Mouse (Mus musculus): Measurements from ENCODE around the gene Spout1. TPM values are rescaled to one million over a fixed set of nuclear protein-coding genes. Genes with fewer than 3 reads are reported as not detected.
"Not testable (repeated sequence)": the region's sequence is repeated elsewhere in the genome, so short reads cannot be mapped to it uniquely, and the experiment has no call there.

The Spout1 gene
- polyA plus RNA-seq, 1 experiment from 2014 or later, result 21.7 TPM

- Histone ChIP-seq H3K4me2 (replicated peaks; ENCODE audit: low read depth, low read length) (no peak overlapping the region), H3K4me3 (ENCODE audit: low read depth, low read length) (no peak overlapping the region), H3K27ac (ENCODE audit: low read length) (no peak overlapping the region), H3K36me3 (ENCODE audit: insufficient read depth, low read length) (0 out of 2 replicates have a peak, but pooled peaks cover 4% of the 10 kb centered on the region), H3K27me3 (replicated peaks; ENCODE audit: insufficient read depth, low read length) (no peaks in the 10 kb centered on the region), H3K9me3 (ENCODE audit: low read length) (no peaks in the 10 kb centered on the region), H3K4me1 (ENCODE audit: insufficient read depth, low read depth, low read length) (no peaks in the 10 kb centered on the region), H3K9ac (replicated peaks; ENCODE audit: low read depth) (no peak overlapping the region)
- TF ChIP-seq CTCF (IDR thresholded peaks at IDR 0.05) (no peak), EP300 (IDR thresholded peaks at IDR 0.05) (no peak)
- ATAC-seq, result no peak
- DNase-seq (ENCODE audit: low spot score), result no peak
- WGBS, result 72% methylated on average over 5 of the region's 6 CpGs
Observed at GRCm38 (mm10) chr2:30185276-30185675, 7.0 kb upstream of the Spout1 start.

GRCm38 (mm10) chr2:30183721-30184120 lies 5.5 kb upstream of the Spout1 start:
- H3K4me2 ChIP-seq (replicated peaks; ENCODE audit: low read depth, low read length), result no peak overlapping the region
- WGBS, result 68% methylated on average over 3 of the region's 3 CpGs

GRCm38 (mm10) chr2:30182424-30182823 lies 4.2 kb upstream of the Spout1 start:
- no peaks in the 10 kb centered on the region for H3K9me3 ChIP-seq (ENCODE audit: low read length)
- peaks cover 6% of the 10 kb centered on the region; the same call in 1 of the 2 replicates for H3K4me1 ChIP-seq (ENCODE audit: insufficient read depth, low read depth, low read length)
- no peaks in the 10 kb centered on the region for H3K36me3 ChIP-seq (ENCODE audit: insufficient read depth, low read length)
- no peak overlapping the region for H3K4me3 ChIP-seq (ENCODE audit: low read depth, low read length)
- 90% methylated on average over 2 of the region's 2 CpGs for WGBS
- no peak for ATAC-seq
- H3K4me2 ChIP-seq (replicated peaks; ENCODE audit: low read depth, low read length), result no peak overlapping the region
- DNase-seq (ENCODE audit: low spot score), result no peak
- TF ChIP-seq CTCF (IDR thresholded peaks at IDR 0.05) (no peak), EP300 (IDR thresholded peaks at IDR 0.05) (no peak)
- H3K9ac ChIP-seq (replicated peaks; ENCODE audit: low read depth), result no peak overlapping the region
- no peak overlapping the region for H3K27ac ChIP-seq (ENCODE audit: low read length)
- no peaks in the 10 kb centered on the region for H3K27me3 ChIP-seq (replicated peaks; ENCODE audit: insufficient read depth, low read length)

More at GRCm38 (mm10) chr2:30183721-30184120, 5.5 kb upstream of the Spout1 start:
- 0 out of 2 replicates have a peak, but pooled peaks cover 4% of the 10 kb centered on the region for H3K36me3 ChIP-seq (ENCODE audit: insufficient read depth, low read length)
- TF ChIP-seq CTCF (IDR thresholded peaks at IDR 0.05), result no peak
- no peak for TF ChIP-seq EP300 (IDR thresholded peaks at IDR 0.05)
- H3K4me1 ChIP-seq (ENCODE audit: insufficient read depth, low read depth, low read length), result no peaks in the 10 kb centered on the region
- H3K4me3 ChIP-seq (ENCODE audit: low read depth, low read length), result no peak overlapping the region
- H3K27ac ChIP-seq (ENCODE audit: low read length), result no peak overlapping the region
- no peak for ATAC-seq
- no peaks in the 10 kb centered on the region for H3K9me3 ChIP-seq (ENCODE audit: low read length)
- H3K27me3 ChIP-seq (replicated peaks; ENCODE audit: insufficient read depth, low read length), result no peaks in the 10 kb centered on the region
- no peak for DNase-seq (ENCODE audit: low spot score)
- no peak overlapping the region for H3K9ac ChIP-seq (replicated peaks; ENCODE audit: low read depth)

GRCm38 (mm10) chr2:30178711-30179110 lies 452 bp upstream of the Spout1 start:
- Histone ChIP-seq H3K4me2 (replicated peaks; ENCODE audit: low read depth, low read length) (peak overlapping the region; percentile 70; the same call in 1 of the 2 replicates), H3K4me3 (ENCODE audit: low read depth, low read length) (peak overlapping the region; percentile 51; the same call in 1 of the 2 replicates), H3K36me3 (ENCODE audit: insufficient read depth, low read length) (peaks cover 15% of the 10 kb centered on the region)
- H3K27ac ChIP-seq (ENCODE audit: low read length); DNase-seq (ENCODE audit: low spot score); H3K9ac ChIP-seq (replicated peaks; ENCODE audit: low read depth); ATAC-seq; H3K9me3 ChIP-seq (ENCODE audit: low read length); H3K4me1 ChIP-seq (ENCODE audit: insufficient read depth, low read depth, low read length); H3K27me3 ChIP-seq (replicated peaks; ENCODE audit: insufficient read depth, low read length): not testable (repeated sequence)
- 47% methylated on average over 7 of the region's 7 CpGs for WGBS

GRCm38 (mm10) chr2:30176561-30176960 lies 1.7 kb downstream of the Spout1 start:
- Histone ChIP-seq H3K36me3 (ENCODE audit: insufficient read depth, low read length) (peaks cover 19% of the 10 kb centered on the region), H3K4me2 (replicated peaks; ENCODE audit: low read depth, low read length) (no peak overlapping the region), H3K4me1 (ENCODE audit: insufficient read depth, low read depth, low read length) (peaks cover 13% of the 10 kb centered on the region; the same call in 1 of the 2 replicates), H3K9ac (replicated peaks; ENCODE audit: low read depth) (no peak overlapping the region), H3K4me3 (ENCODE audit: low read depth, low read length) (no peak overlapping the region), H3K9me3 (ENCODE audit: low read length) (no peaks in the 10 kb centered on the region), H3K27me3 (replicated peaks; ENCODE audit: insufficient read depth, low read length) (no peaks in the 10 kb centered on the region), H3K27ac (ENCODE audit: low read length) (no peak overlapping the region)
- TF ChIP-seq EP300 (IDR thresholded peaks at IDR 0.05), result no peak
- ATAC-seq (no peak), DNase-seq (ENCODE audit: low spot score) (no peak)
- 97% methylated on average over 2 of the region's 2 CpGs for WGBS

GRCm38 (mm10) chr2:30175897-30176296 lies 2.4 kb downstream of the Spout1 start:
- H3K27me3 ChIP-seq (replicated peaks; ENCODE audit: insufficient read depth, low read length), result no peaks in the 10 kb centered on the region
- ATAC-seq, result no peak
- TF ChIP-seq EP300 (IDR thresholded peaks at IDR 0.05) (no peak), CTCF (IDR thresholded peaks at IDR 0.05) (peak; percentile 43)

More at GRCm38 (mm10) chr2:30175897-30176296, 2.4 kb downstream of the Spout1 start:
- H3K36me3 ChIP-seq (ENCODE audit: insufficient read depth, low read length), result peaks cover 19% of the 10 kb centered on the region
- no peak overlapping the region for H3K27ac ChIP-seq (ENCODE audit: low read length)
- H3K4me2 ChIP-seq (replicated peaks; ENCODE audit: low read depth, low read length), result no peak overlapping the region
- peaks cover 13% of the 10 kb centered on the region; the same call in 1 of the 2 replicates for H3K4me1 ChIP-seq (ENCODE audit: insufficient read depth, low read depth, low read length)
- H3K4me3 ChIP-seq (ENCODE audit: low read depth, low read length), result no peak overlapping the region
- H3K9me3 ChIP-seq (ENCODE audit: low read length), result no peaks in the 10 kb centered on the region
- DNase-seq (ENCODE audit: low spot score), result no peak
- no peak overlapping the region for H3K9ac ChIP-seq (replicated peaks; ENCODE audit: low read depth)
- 90% methylated on average over 8 of the region's 8 CpGs for WGBS

All from lung, postnatal 0 days (tissue).